Mouse (Mus musculus): Measurements from ENCODE around the gene Mfap2.

- TF ChIP-seq CTCF (IDR thresholded peaks at IDR 0.05; ENCODE audit: low read depth): peak; percentile 0; the same call in 1 of the 2 replicates
- no peak for TF ChIP-seq EP300 (optimal IDR thresholded peaks at IDR 0.05)
Observed at GRCm38 (mm10) chr4:140986711-140987395, 23.4 kb upstream of the Mfap2 start, which contains the start of gene Atp13a2.

All from stomach, postnatal 0 days (tissue).